Mouse (Mus musculus): ENCODE results near the gene Npnt.

DNA sequence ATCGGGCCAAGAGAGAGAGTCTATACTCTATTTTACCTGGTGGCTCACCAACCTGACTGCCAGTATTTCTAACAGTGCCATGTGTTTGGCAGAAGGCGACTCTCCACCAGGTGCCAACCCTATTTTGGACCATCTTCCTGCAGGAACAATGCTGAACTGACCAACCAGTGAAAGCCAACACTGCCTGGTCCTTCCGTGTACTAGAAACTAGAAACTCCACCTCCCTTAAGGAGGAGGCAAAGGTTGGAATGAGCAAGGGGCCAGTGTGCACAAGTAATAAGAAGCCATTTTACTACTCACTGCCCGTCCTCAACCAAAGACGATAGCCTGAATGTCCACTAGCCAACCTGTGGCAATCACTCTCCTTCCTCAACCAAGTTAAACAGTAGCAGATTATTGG is 4.0 kb downstream of the Npnt start:
- TF ChIP-seq CTCF (IDR thresholded peaks at IDR 0.05; ENCODE audit: low read depth) (no peak), EP300 (IDR thresholded peaks at IDR 0.05; ENCODE audit: low read depth) (no peak)

All from heart, postnatal 0 days (tissue).